Mouse (Mus musculus): Measurements from ENCODE around the gene Mut.

Gene Mut

DNA sequence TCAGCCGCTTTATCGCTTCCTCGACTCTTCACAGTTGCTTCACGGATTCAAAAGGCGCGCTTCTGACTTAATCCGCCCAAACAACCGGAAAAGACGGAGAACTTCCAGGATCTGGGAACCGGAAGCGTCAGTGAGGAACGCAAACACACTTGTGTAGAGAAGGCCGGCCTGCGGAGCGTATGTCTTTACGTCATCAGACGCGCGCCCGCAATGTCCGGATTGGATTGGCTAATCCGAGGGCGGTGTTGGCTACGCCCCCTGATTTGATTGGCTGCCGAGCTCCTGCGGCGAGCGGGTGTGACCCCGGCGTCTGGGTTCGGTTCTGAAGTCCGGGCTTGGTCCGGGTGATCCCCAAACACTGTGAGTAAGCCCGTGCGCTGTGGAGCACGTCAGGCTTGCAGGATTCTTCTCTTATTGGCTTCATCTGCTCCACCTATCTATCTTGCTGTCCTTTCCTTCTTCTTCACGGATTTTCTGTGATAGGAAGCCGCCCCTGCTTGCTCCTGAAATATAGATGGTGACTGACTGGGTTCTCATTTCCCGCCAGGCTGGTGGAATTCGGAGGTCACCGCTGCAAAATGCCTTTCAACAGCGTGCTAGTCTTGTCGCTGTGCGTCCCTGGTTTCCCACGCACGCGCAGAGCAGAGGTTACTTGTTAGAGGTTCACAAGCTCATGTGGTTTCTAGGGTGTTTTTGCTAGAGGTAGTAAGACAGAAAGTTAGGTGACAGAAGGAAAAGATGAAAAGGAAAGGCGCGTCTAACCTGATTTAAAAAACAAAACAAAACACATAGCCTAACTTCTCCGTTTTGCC lies at the start of gene Mut, which contains the start of gene Cenpq:
Gene Mut (plus strand): TSS at position 266 of the 812 bp plus-strand sequence.
Gene Cenpq (minus strand): TSS at position 628 of the 812 bp plus-strand sequence.
- DNase-seq (ENCODE audit: low read depth, low spot score): peak; percentile 98

DNA sequence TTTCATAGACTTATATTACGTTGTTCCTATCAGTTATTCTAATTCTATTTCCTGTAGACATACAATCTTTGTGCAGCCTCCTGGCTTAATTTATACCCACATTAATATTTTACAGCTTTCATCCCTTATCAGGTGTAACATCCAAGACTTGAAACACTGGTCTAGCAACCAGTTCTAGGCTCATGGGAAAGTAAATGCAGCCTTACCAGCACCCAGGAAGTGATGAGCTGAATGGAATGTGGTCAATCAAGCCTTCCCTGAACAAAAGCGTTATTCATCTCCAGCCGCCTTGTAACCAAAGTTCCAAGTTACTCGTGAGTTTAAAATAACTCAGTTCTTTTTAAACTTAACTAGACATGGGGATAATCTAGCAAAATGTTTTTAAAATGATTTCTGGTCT lies 49.3 kb upstream of the Mut start:
- DNase-seq (ENCODE audit: low read depth, low spot score): no peak

DNA sequence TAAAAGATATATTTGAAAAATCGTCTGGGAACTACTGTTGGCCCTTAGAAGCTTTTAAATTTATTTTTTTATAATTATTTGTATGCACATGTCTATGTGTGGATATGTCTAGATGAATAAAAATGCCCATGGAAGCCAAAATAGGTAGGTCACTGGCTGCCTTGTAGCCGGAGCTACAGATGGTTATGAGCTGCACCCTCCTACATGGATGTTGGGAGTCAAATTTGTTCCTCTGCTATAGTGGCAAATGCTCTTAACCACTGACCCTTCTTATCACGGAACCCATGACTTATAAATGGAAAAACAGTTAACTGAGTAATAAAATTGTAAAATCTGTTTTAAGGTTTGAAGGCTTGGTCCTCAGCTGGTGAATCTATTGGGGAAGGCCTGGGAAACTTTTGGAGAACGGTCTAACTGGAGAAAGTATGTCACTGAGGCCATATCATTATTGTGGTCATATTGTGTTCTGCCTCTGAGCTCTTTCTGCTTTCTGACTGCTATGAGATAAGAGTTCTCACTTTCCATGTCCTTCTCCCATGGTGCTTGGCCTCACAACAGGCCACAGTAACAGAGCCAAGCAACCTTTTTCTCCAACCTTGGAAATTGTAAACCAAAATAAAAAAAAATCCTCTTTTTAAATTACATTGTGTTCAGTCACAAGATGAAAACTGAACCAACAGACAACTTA lies 46.5 kb upstream of the Mut start:
- DNase-seq (ENCODE audit: low read depth, low spot score): no peak

DNA sequence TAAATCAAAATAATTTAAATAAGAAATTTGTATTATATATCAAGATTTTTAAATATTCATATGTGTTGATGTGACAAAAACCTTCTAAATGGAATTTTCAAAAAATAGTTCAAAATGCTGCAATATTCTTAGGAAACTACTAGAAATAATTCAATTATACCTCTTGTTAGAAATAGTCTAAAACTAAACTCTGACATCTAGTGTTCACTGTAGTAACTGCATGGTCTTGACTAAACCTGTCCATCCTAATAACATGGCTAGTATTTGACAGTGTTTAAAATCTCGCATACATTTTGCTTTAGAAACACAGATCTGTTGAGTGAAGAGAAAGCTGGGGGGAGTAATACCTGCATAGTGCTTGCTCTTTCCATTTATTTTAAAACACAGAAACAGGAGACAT lies 37.6 kb upstream of the Mut start:
- no peak for DNase-seq (ENCODE audit: low read depth, low spot score)

DNA sequence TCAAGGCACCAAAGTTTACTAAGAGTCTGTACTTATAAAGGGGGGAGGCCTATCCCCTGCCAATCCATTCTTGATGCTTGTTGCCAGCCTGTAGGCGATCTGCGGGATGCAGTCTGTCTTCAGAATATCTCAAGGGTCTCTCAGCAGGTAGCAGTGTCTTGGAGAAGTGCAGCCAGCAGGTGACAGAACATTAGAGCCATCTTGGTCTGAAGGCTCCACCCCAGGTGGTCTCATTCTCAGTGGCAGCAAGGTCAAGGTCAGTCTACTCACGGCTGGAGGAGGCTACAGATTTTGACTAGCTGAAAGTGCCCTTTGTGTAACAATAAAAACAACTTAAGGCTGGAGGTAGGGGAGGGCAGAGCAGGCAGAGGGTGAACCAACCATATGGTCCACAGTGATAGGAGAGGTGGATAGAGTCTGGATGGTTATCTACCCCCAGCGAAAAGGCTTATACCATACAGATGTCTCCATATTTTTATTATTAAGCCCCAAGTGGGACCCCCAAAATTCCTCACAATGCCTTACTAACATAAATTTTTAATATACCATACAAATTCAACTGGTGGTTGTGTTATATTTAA lies 34.6 kb upstream of the Mut start:
- DNase-seq (ENCODE audit: low read depth, low spot score): no peak

DNA sequence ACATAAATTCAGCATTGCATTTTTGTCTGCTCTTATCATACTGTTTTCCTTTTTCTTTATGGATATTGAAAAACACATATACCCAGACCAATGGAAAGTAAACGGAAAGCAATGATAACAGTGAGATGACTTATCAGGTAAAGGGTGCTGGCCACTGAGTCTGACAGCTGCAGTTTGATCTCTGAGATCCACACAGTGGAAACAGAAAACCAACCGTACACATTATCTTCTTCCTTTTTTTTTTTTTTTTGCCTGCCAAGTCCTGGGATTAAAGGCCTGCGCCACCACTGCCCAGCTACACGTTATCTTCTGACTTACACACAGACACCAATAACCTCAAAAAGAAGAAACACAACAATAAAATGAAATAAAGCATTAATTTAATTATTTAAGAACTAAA lies 31.1 kb upstream of the Mut start:
- no peak for DNase-seq (ENCODE audit: low read depth, low spot score)

DNA sequence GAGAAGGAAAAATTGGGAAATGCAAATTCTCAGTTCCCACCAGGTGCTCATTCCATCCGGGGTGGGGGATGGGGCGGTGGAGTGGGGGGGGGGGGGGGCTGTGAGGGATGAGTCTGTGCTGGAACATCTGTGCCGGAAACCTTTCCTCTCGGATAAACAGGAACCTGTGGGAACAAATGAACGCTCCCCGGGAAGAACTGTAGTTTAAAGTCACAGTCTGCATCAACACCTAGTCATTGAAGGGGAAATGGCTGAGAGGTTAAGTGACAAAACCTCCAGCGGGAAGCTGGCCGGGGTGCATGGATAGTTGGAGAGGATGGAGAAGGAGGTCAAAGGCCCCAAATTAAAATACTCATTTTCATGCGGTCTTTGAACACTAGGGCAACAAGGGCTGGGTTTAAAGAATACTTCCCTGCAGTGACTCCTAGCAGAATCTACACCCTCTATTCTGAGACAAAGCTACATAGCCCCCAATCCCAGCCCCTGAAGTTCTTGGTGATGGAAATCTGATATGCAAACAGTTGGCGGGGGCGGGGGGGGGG lies 30.4 kb upstream of the Mut start:
- no peak for DNase-seq (ENCODE audit: low read depth, low spot score)

DNA sequence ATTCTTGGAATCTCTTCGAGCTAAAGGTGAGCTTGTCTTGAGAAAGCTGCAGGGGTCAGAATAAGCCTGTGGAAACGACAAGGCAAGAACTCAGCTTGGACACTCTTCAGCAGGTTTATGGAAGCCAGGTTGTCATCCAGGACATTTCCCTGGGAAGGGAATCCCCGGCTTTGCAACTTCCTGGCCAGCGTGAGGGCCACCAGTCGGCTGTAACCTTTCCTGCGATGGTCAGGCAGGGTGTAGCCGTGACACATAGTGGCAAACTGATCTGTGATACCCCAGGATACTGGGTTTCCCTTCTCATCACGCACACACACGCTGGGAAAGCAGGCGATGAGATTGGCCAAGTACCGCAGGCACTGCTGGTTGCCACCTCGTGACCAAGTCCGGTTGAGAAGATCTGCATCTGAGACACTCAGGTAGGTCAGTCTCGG lies 29.7 kb upstream of the Mut start:
- DNase-seq (ENCODE audit: low read depth, low spot score): peak; percentile 4

DNA sequence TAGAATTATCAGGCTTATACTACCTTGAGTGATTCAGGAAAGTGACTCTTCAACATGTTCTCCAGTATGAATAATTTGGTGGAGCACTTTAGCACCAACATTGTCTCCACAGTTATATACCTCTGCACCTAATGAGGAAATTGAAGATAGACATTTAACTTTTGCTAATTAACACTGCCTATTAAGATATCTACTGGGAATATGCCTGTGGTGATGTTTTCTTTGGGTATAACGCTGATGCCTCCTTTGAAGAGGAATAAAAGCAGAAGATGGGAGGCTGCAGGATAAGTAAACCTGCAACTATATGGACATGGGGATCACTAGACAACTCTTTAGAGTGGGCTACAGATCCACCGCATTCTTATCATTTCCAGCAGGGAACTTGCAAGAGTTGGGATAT lies 20.2 kb upstream of the Mut start, which contains the start of gene Glyatl3:
Gene Glyatl3 (minus strand): TSS at position 101 of the 400 bp plus-strand sequence.
- DNase-seq (ENCODE audit: low read depth, low spot score): no peak

DNA sequence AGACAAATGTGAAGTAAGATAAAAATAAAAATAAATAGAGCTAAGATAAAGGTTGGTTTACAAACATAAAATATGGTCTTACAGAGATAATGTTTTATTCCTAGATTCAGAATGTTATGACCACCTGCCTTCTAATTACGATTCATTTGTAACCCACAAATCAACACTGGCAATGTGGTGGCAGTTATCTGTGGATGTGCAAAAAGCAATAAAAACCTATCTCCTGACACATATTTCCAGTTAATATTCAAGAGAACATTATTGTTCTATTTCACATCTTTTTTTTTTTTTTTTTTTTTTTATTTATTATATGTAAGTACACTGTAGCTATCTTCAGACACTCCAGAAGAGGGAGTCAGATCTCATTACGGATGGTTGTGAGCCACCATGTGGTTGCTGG lies 19.0 kb upstream of the Mut start:
- no peak for DNase-seq (ENCODE audit: low read depth, low spot score)

DNA sequence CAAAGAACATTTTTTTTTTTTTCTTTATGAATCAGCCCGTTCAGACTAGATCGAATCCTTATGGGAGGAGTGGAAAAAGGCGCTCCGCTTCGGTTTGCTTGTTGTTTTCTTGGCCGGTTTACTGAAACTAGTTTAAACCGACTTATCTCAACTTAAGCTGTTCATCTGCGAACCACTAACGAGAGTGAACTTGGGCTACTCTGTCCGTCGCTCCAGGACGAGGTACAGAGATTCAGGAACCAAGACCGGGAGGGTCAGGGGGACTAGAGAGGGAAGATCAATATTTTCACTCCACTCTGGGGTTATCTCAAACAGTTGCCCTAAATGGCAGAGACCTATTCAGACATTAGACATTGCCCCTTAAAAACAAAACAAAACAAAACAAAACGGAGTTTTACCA lies 500 bp upstream of the Mut start:
- no peak for DNase-seq (ENCODE audit: low read depth, low spot score)

DNA sequence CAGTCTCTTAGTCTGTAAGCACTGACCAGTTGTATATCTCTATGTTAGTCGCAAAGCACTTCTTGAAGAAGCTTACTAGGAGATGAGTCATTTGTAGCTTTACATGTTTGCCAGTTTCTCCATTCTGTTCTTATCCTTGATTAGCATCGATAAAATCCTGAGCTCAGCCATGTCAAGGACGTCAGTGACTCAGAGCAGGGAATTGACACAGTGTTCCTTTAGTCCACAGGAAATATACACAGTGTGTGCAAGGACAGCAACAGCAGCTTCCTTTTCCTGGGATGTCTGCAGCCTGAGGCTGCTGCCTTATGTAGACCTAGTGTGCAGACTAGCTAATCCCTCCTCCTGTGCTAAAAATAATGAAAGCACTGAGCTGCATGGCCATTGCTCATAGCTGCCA lies 14.0 kb downstream of the Mut start:
- DNase-seq (ENCODE audit: low read depth, low spot score): no peak

DNA sequence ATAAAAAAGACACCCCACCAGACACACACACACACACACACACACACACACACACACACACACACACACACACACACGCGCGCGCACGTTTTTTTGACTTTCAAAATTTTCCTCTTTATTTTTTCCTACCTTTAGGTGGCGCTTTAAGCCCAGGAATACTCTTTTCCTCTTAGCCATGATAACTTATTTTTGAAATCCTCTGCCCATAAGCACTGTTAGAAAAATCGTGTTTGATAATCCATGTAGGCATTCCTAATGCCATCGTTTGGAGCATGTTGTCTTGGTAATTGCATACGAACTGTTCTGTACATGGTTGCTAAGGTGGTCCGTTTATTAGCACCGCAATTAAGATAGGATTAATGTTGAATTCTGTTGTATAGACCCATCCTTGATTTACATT lies 43.4 kb downstream of the Mut start:
- no peak for DNase-seq (ENCODE audit: low read depth, low spot score)

DNA sequence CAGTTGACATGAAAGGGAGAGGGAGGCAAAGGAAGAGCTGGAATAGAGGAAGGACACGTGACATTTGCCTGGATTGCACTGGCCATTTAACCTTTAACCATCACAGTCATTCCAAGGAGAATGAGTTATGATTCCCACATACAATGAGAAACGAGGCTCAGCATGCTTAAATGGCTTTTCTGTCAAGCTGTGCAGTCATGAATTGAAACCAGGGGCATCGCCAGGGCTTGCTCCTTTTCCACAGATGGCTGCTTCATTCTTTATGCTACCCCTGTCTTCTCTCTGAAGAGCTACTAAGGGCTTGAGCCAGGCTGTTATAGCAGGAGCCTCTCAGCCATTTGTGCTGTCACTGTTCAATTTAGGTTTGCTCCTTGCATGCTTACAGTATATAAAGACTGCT lies 57.6 kb downstream of the Mut start:
- peak; percentile 64 for DNase-seq (ENCODE audit: low read depth, low spot score)
